Mouse (Mus musculus): ENCODE data around the gene Pus10.
A peak's percentile ranks its signal among the peaks of the same experiment; 100 is the strongest.

The Pus10 gene

GRCm38 (mm10) chr11:23679044-23679642 is 13.7 kb downstream of the Pus10 start:
- Histone ChIP-seq H3K4me3 (replicated peaks; ENCODE audit: low read length) (no peak overlapping the region), H3K9me3 (ENCODE audit: low read length) (no peaks in the 10 kb centered on the region), H3K36me3 (ENCODE audit: insufficient read depth, low read length) (peaks cover 83% of the 10 kb centered on the region), H3K4me1 (replicated peaks; ENCODE audit: low read depth, low read length) (peaks cover 14% of the 10 kb centered on the region), H3K27me3 (ENCODE audit: insufficient read depth, low read length) (no peaks in the 10 kb centered on the region)
- no peak for TF ChIP-seq NANOG (IDR thresholded peaks at IDR 0.05; ENCODE audit: borderline replicate concordance, low read length)
- peak; percentile 65 for TF ChIP-seq CTCF (conservative IDR thresholded peaks at IDR 0.05; ENCODE audit: low read length)
- TF ChIP-seq POU5F1 (IDR thresholded peaks at IDR 0.05; ENCODE audit: borderline replicate concordance, low read length): no peak

- H3K4me3 ChIP-seq (replicated peaks; ENCODE audit: low read length): no peak overlapping the region
- TF ChIP-seq CTCF (conservative IDR thresholded peaks at IDR 0.05; ENCODE audit: low read length) (no peak), NANOG (IDR thresholded peaks at IDR 0.05; ENCODE audit: borderline replicate concordance, low read length) (no peak), POU5F1 (IDR thresholded peaks at IDR 0.05; ENCODE audit: borderline replicate concordance, low read length) (no peak)
- H3K9me3 ChIP-seq (ENCODE audit: low read length): no peaks in the 10 kb centered on the region
- peaks cover 70% of the 10 kb centered on the region for H3K36me3 ChIP-seq (ENCODE audit: insufficient read depth, low read length)
- peaks cover 14% of the 10 kb centered on the region for H3K4me1 ChIP-seq (replicated peaks; ENCODE audit: low read depth, low read length)
- no peaks in the 10 kb centered on the region for H3K27me3 ChIP-seq (ENCODE audit: insufficient read depth, low read length)
Measured at GRCm38 (mm10) chr11:23680435-23680950, 15.0 kb downstream of the Pus10 start.

- H3K4me1 ChIP-seq (replicated peaks; ENCODE audit: low read depth, low read length): peaks cover 14% of the 10 kb centered on the region
- TF ChIP-seq NANOG (IDR thresholded peaks at IDR 0.05; ENCODE audit: borderline replicate concordance, low read length) (no peak), CTCF (conservative IDR thresholded peaks at IDR 0.05; ENCODE audit: low read length) (no peak), POU5F1 (IDR thresholded peaks at IDR 0.05; ENCODE audit: borderline replicate concordance, low read length) (no peak)
- H3K27me3 ChIP-seq (ENCODE audit: insufficient read depth, low read length): no peaks in the 10 kb centered on the region
- H3K4me3 ChIP-seq (replicated peaks; ENCODE audit: low read length): no peak overlapping the region
- H3K36me3 ChIP-seq (ENCODE audit: insufficient read depth, low read length): peaks cover 63% of the 10 kb centered on the region
- no peaks in the 10 kb centered on the region for H3K9me3 ChIP-seq (ENCODE audit: low read length)
Measured at GRCm38 (mm10) chr11:23682561-23682960, 17.1 kb downstream of the Pus10 start.

GRCm38 (mm10) chr11:23686671-23687070 is 21.2 kb downstream of the Pus10 start:
- H3K27me3 ChIP-seq (ENCODE audit: insufficient read depth, low read length): no peaks in the 10 kb centered on the region
- H3K9me3 ChIP-seq (ENCODE audit: low read length): no peaks in the 10 kb centered on the region
- H3K4me1 ChIP-seq (replicated peaks; ENCODE audit: low read depth, low read length): no peaks in the 10 kb centered on the region; the same call in 1 of the 2 replicates
- TF ChIP-seq NANOG (IDR thresholded peaks at IDR 0.05; ENCODE audit: borderline replicate concordance, low read length): no peak
- TF ChIP-seq CTCF (conservative IDR thresholded peaks at IDR 0.05; ENCODE audit: low read length): no peak
- no peak for TF ChIP-seq POU5F1 (IDR thresholded peaks at IDR 0.05; ENCODE audit: borderline replicate concordance, low read length)
- peaks cover 47% of the 10 kb centered on the region for H3K36me3 ChIP-seq (ENCODE audit: insufficient read depth, low read length)
- no peak overlapping the region for H3K4me3 ChIP-seq (replicated peaks; ENCODE audit: low read length)

GRCm38 (mm10) chr11:23688060-23688459 is 22.6 kb downstream of the Pus10 start:
- Histone ChIP-seq H3K27me3 (ENCODE audit: insufficient read depth, low read length) (no peaks in the 10 kb centered on the region), H3K4me1 (replicated peaks; ENCODE audit: low read depth, low read length) (peaks cover 5% of the 10 kb centered on the region), H3K36me3 (ENCODE audit: insufficient read depth, low read length) (peaks cover 37% of the 10 kb centered on the region), H3K9me3 (ENCODE audit: low read length) (no peaks in the 10 kb centered on the region), H3K4me3 (replicated peaks; ENCODE audit: low read length) (no peak overlapping the region)
- no peak for TF ChIP-seq NANOG (IDR thresholded peaks at IDR 0.05; ENCODE audit: borderline replicate concordance, low read length)
- TF ChIP-seq POU5F1 (IDR thresholded peaks at IDR 0.05; ENCODE audit: borderline replicate concordance, low read length): no peak
- TF ChIP-seq CTCF (conservative IDR thresholded peaks at IDR 0.05; ENCODE audit: low read length): no peak

GRCm38 (mm10) chr11:23693286-23693685 is 27.8 kb downstream of the Pus10 start:
- Histone ChIP-seq H3K27me3 (ENCODE audit: insufficient read depth, low read length) (no peaks in the 10 kb centered on the region), H3K9me3 (ENCODE audit: low read length) (no peaks in the 10 kb centered on the region), H3K4me1 (replicated peaks; ENCODE audit: low read depth, low read length) (peaks cover 20% of the 10 kb centered on the region), H3K4me3 (replicated peaks; ENCODE audit: low read length) (no peak overlapping the region), H3K36me3 (ENCODE audit: insufficient read depth, low read length) (peaks cover 20% of the 10 kb centered on the region)
- TF ChIP-seq NANOG (IDR thresholded peaks at IDR 0.05; ENCODE audit: borderline replicate concordance, low read length) (peak; percentile 61; the same call in 1 of the 2 replicates), CTCF (conservative IDR thresholded peaks at IDR 0.05; ENCODE audit: low read length) (no peak), POU5F1 (IDR thresholded peaks at IDR 0.05; ENCODE audit: borderline replicate concordance, low read length) (no peak)

- Histone ChIP-seq H3K27me3 (ENCODE audit: insufficient read depth, low read length) (no peaks in the 10 kb centered on the region), H3K36me3 (ENCODE audit: insufficient read depth, low read length) (peaks cover 7% of the 10 kb centered on the region; the same call in 1 of the 2 replicates), H3K9me3 (ENCODE audit: low read length) (no peaks in the 10 kb centered on the region), H3K4me3 (replicated peaks; ENCODE audit: low read length) (no peak overlapping the region), H3K4me1 (replicated peaks; ENCODE audit: low read depth, low read length) (peaks cover 39% of the 10 kb centered on the region)
- TF ChIP-seq NANOG (IDR thresholded peaks at IDR 0.05; ENCODE audit: borderline replicate concordance, low read length) (no peak), POU5F1 (IDR thresholded peaks at IDR 0.05; ENCODE audit: borderline replicate concordance, low read length) (no peak), CTCF (conservative IDR thresholded peaks at IDR 0.05; ENCODE audit: low read length) (no peak)
Measured at GRCm38 (mm10) chr11:23695847-23696246, 30.4 kb downstream of the Pus10 start.

GRCm38 (mm10) chr11:23698526-23698925 is 33.1 kb downstream of the Pus10 start:
- TF ChIP-seq CTCF (conservative IDR thresholded peaks at IDR 0.05; ENCODE audit: low read length): no peak
- no peak for TF ChIP-seq NANOG (IDR thresholded peaks at IDR 0.05; ENCODE audit: borderline replicate concordance, low read length)
- TF ChIP-seq POU5F1 (IDR thresholded peaks at IDR 0.05; ENCODE audit: borderline replicate concordance, low read length): no peak
- Histone ChIP-seq H3K4me3 (replicated peaks; ENCODE audit: low read length) (no peak overlapping the region), H3K27me3 (ENCODE audit: insufficient read depth, low read length) (no peaks in the 10 kb centered on the region), H3K36me3 (ENCODE audit: insufficient read depth, low read length) (peaks cover 12% of the 10 kb centered on the region), H3K4me1 (replicated peaks; ENCODE audit: low read depth, low read length) (peaks cover 30% of the 10 kb centered on the region), H3K9me3 (ENCODE audit: low read length) (no peaks in the 10 kb centered on the region)
